In the genomic region with DNA sequence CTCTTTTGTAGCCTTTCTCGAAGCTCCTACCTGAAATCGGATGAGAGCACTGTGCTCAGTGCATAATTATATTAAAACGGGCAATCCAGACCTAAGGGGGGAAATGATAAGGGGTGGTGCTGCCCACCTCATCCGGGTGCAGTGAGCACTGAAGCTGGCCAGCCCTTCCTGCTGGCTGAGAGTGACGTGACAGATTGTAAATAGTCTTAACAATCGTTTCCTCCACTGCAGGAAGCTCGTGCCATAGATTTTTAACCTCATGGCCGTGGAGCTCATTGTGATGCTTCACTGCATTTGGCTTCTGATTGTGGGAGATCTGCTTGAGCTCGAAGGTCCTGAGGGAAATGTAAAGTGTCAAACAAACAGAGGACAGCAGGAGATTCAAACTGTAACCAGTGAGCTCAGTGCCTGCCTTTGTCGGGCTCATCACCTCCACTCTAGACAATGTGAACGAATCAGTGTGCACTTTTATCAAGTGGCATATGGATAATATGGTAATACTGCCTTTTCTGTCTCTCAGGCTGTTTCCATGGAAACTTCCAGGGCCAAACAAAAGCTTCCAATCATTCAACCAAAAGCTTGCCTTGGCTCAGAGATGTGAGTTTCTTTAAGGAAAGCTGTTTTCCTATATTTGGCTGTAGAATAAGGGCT, we compare ENCODE assay signal across 9 mouse cellular contexts. TPM values are rescaled to one million over a fixed set of nuclear protein-coding genes. Genes with fewer than 3 reads are reported as not detected.
DNase-seq lines count a peak whose midpoint lies in the region; ATAC-seq lines count a peak whose summit lies in the region.
"Had no signal": no experiment of that assay in that cellular context is flagged by ENCODE, and none has a peak within 500 bp of the region (broad histone marks: within the 10 kb centered on the region; RNA-seq: fewer than 3 reads in every experiment).

No protein-coding gene starts in this region.

- peak overlapping the region; percentile 32 for H3K27ac ChIP-seq in heart, embryonic 15.5 days
- H3K27ac ChIP-seq in forebrain, embryonic 12.5 days = peak overlapping the region; percentile 84
- H3K27ac ChIP-seq in neural tube, embryonic 12.5 days = peak overlapping the region; percentile 1; the same call in 1 of the 2 replicates
- H3K27ac ChIP-seq: limb, embryonic 13.5 days had no signal

- no peaks in the 10 kb centered on the region for H3K9me3 ChIP-seq in heart, embryonic 15.5 days (replicated peaks)
- H3K9me3 ChIP-seq in forebrain, embryonic 12.5 days = no peaks in the 10 kb centered on the region
- H3K9me3 ChIP-seq in neural tube, embryonic 12.5 days = no peaks in the 10 kb centered on the region
- H3K9me3 ChIP-seq: limb, embryonic 13.5 days had no signal

- no peaks in the 10 kb centered on the region for H3K27me3 ChIP-seq in heart, embryonic 15.5 days
- no peaks in the 10 kb centered on the region for H3K27me3 ChIP-seq in forebrain, embryonic 12.5 days
- no peaks in the 10 kb centered on the region for H3K27me3 ChIP-seq in neural tube, embryonic 12.5 days (replicated peaks)
- H3K27me3 ChIP-seq: limb, embryonic 13.5 days had no signal

- no peak overlapping the region for H3K4me3 ChIP-seq in heart, embryonic 15.5 days
- H3K4me3 ChIP-seq in forebrain, embryonic 12.5 days (replicated peaks) = no peak overlapping the region
- H3K4me3 ChIP-seq in neural tube, embryonic 12.5 days = no peak overlapping the region
- H3K4me3 ChIP-seq: limb, embryonic 13.5 days had no signal

- H3K4me2 ChIP-seq in heart, embryonic 15.5 days = no peak overlapping the region
- H3K4me2 ChIP-seq in forebrain, embryonic 12.5 days = no peak overlapping the region
- peak overlapping the region; percentile 13; the same call in 1 of the 2 replicates for H3K4me2 ChIP-seq in neural tube, embryonic 12.5 days (replicated peaks)
- H3K4me2 ChIP-seq: limb, embryonic 13.5 days had no signal

- H3K36me3 ChIP-seq in heart, embryonic 15.5 days = peaks cover 30% of the 10 kb centered on the region
- peaks cover 46% of the 10 kb centered on the region for H3K36me3 ChIP-seq in forebrain, embryonic 12.5 days (replicated peaks)
- peaks cover 31% of the 10 kb centered on the region for H3K36me3 ChIP-seq in neural tube, embryonic 12.5 days

- peak; percentile 64; the same call in 1 of the 2 replicates for ATAC-seq in heart, embryonic 15.5 days (replicated peaks; ENCODE audit: insufficient number of reproducible peaks, insufficient read depth, low FRiP score, low read depth)
- ATAC-seq in forebrain, embryonic 12.5 days (ENCODE audit: low FRiP score) = peak; percentile 67
- peak; percentile 53 for ATAC-seq in neural tube, embryonic 12.5 days (ENCODE audit: low FRiP score, low read depth)

- H3K4me1 ChIP-seq in heart, embryonic 15.5 days (replicated peaks) = peaks cover 12% of the 10 kb centered on the region
- H3K4me1 ChIP-seq in forebrain, embryonic 12.5 days = peaks cover 16% of the 10 kb centered on the region
- peaks cover 13% of the 10 kb centered on the region for H3K4me1 ChIP-seq in neural tube, embryonic 12.5 days
- H3K4me1 ChIP-seq: limb, embryonic 13.5 days had no signal

- no peak for DNase-seq in heart, postnatal 25 days (ENCODE audit: low spot score)
- peak; percentile 44 for DNase-seq in kidney, postnatal 10 days
- no peak for DNase-seq in urinary bladder, adult 2 months (ENCODE audit: low spot score)
- DNase-seq in adrenal gland, adult 2 months = no peak
- DNase-seq in right cerebral cortex, adult 2 months (ENCODE audit: low spot score in 2 of 2) = no peak

- no peak overlapping the region for H3K9ac ChIP-seq in heart, embryonic 15.5 days
- H3K9ac ChIP-seq in forebrain, embryonic 12.5 days = no peak overlapping the region
- H3K9ac ChIP-seq in neural tube, embryonic 12.5 days = no peak overlapping the region
- H3K9ac ChIP-seq: limb, embryonic 13.5 days had no signal

- intact Hi-C loops in heart, postnatal 25 days (cut with DNase I) = no loop called here

- WGBS in heart, embryonic 15.5 days = 59% methylated on average over 11 of the region's 11 CpGs
- 43% methylated on average over 11 of the region's 11 CpGs for WGBS in forebrain, embryonic 12.5 days
- 29% methylated on average over 11 of the region's 11 CpGs for WGBS in neural tube, embryonic 12.5 days

RNA-seq across cellular contexts. Expression of a gene that starts 13.0 kb away (rescaled TPM):
- 25.9 and 28.8 TPM in 2 replicates for polyA plus RNA-seq in heart, embryonic 15.5 days (2015; fragmentation: Nextera tagmentation; extraction: Ambion mirVana)
- 10 to 100 TPM; 13.3 to 13.7 TPM for total RNA-seq in heart, postnatal 25 days (2021)
- polyA plus RNA-seq in forebrain, embryonic 12.5 days (2016; fragmentation: Nextera tagmentation; extraction: Ambion mirVana) = 51.6 and 58.1 TPM in 2 replicates
- 54.6 and 56.6 TPM in 2 replicates for polyA plus RNA-seq in neural tube, embryonic 12.5 days (2016; fragmentation: Nextera tagmentation; extraction: Ambion mirVana)
- polyA plus RNA-seq in urinary bladder, adult 2 months (2012; rRNA removed) = 20.7 and 21.0 TPM in 2 replicates
- 10 to 100 TPM; 22.3 to 26.3 TPM for total RNA-seq in adrenal gland, adult 2 months (2021)
- polyA plus RNA-seq in adrenal gland, adult 2 months (2012; rRNA removed) = 5.0 and 6.7 TPM in 2 replicates

RNA-seq across cellular contexts. Expression of a gene that starts 13.0 kb away (rescaled TPM):
- polyA plus RNA-seq in heart, embryonic 15.5 days (2015; fragmentation: Nextera tagmentation; extraction: Ambion mirVana) = 57.4 and 66.6 TPM in 2 replicates
- total RNA-seq in heart, postnatal 25 days (2021) = 10 to 100 TPM; 39.1 to 41.9 TPM
- polyA plus RNA-seq in forebrain, embryonic 12.5 days (2016; fragmentation: Nextera tagmentation; extraction: Ambion mirVana) = 79.0 and 81.5 TPM in 2 replicates
- polyA plus RNA-seq in neural tube, embryonic 12.5 days (2016; fragmentation: Nextera tagmentation; extraction: Ambion mirVana) = 89.9 and 93.2 TPM in 2 replicates
- 51.1 and 58.6 TPM in 2 replicates for polyA plus RNA-seq in urinary bladder, adult 2 months (2012; rRNA removed)
- 10 to 100 TPM; 62.1 to 66.5 TPM for total RNA-seq in adrenal gland, adult 2 months (2021)
- 18.1 and 22.7 TPM in 2 replicates for polyA plus RNA-seq in adrenal gland, adult 2 months (2012; rRNA removed)

Comparison
In these comparisons a context has a peak if more than half of its experiments do, and no peak if none do; other contexts are left out.
1. H3K27ac ChIP-seq: peak in every context shown above with its lines; median percentile 84 in forebrain, embryonic 12.5 days; 32 in heart, embryonic 15.5 days; 1 in neural tube, embryonic 12.5 days.